Mouse (Mus musculus): ENCODE data around the gene Mip. TPM values are rescaled to one million over a fixed set of nuclear protein-coding genes. Genes with fewer than 3 reads are reported as not detected.

The Mip gene
- polyA plus RNA-seq, 1 experiment: not detected

DNA sequence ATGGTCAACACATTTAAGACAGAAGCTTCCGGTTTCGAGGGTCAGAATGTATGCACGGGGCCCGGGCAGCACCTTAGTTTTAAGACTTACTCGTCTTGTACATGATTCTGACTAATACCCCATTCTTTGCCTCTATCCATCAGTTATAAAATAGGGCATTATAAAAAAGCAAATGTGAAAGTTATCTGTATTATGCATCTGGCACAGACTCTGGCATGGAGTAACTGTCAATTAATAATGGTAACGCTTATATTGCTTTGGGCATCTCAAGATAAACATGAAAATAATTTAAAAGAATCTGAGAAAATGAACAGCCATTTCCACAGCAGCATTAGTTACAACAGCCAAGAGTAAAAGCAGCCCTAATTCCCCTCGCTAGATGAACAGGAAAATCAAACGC lies 2.4 kb downstream of the Mip start:
- H3K4me3 ChIP-seq (replicated peaks): no peak overlapping the region
- H3K36me3 ChIP-seq (replicated peaks; ENCODE audit: low read length): no peaks in the 10 kb centered on the region
- peaks cover 24% of the 10 kb centered on the region for H3K4me1 ChIP-seq
- H3K27me3 ChIP-seq (replicated peaks): peaks cover 16% of the 10 kb centered on the region
- TF ChIP-seq GATA1 (IDR thresholded peaks at IDR 0.05; ENCODE audit: borderline replicate concordance, low read length): no peak
- no peak for TF ChIP-seq FLI1 (IDR thresholded peaks at IDR 0.05; ENCODE audit: low read length)
- H3K9me3 ChIP-seq: no peaks in the 10 kb centered on the region

DNA sequence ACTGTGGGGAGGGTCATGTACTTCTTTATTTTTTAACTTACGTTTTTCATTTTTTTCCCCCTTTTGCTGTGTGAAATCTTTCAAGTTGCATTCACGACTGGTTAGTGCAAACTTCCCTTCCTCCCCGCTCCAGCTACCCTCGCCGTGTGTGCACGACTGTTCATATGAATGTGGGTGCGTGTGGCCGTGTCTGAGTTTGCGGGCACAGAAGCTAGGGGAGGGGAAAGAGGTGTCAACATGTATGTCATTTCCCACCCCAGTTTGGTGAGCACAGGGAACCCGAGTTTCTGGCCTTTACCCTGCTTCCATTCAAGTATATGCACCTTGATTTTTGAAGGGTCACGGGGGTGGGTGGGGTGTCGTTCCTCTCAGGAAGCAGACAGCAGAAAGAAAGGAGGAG lies 4.9 kb downstream of the Mip start:
- H3K36me3 ChIP-seq (replicated peaks; ENCODE audit: low read length): peaks cover 2% of the 10 kb centered on the region
- no peaks in the 10 kb centered on the region for H3K9me3 ChIP-seq
- H3K4me1 ChIP-seq: peaks cover 27% of the 10 kb centered on the region
- H3K27me3 ChIP-seq (replicated peaks): peaks cover 3% of the 10 kb centered on the region
- TF ChIP-seq GATA1 (IDR thresholded peaks at IDR 0.05; ENCODE audit: borderline replicate concordance, low read length) (no peak), FLI1 (IDR thresholded peaks at IDR 0.05; ENCODE audit: low read length) (no peak)
- H3K4me3 ChIP-seq (replicated peaks): peak overlapping the region; percentile 96

DNA sequence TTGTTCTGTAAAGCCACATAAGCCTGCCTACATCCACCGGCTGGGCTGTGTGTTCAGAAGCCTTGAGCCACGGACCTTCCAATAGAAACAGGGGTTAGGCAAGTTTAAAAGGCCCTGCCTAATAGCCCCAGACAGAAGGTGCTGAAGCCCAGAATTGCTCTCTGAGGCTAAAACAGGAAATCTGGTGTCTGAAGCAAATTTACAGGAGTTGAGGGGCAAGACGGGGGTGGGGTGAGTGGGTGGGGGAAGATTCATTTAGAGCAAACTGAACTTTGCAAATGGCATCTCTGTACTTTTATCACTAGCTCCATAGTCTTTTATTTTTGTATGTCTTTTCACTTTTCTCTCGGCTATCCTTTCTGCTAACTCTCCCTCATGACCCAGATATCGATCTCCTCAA lies 5.5 kb downstream of the Mip start:
- Histone ChIP-seq H3K27me3 (replicated peaks) (peaks cover 3% of the 10 kb centered on the region), H3K36me3 (replicated peaks; ENCODE audit: low read length) (peaks cover 2% of the 10 kb centered on the region), H3K4me3 (replicated peaks) (peak overlapping the region; percentile 96), H3K4me1 (peaks cover 26% of the 10 kb centered on the region), H3K9me3 (no peaks in the 10 kb centered on the region)
- TF ChIP-seq FLI1 (IDR thresholded peaks at IDR 0.05; ENCODE audit: low read length) (no peak), GATA1 (IDR thresholded peaks at IDR 0.05; ENCODE audit: borderline replicate concordance, low read length) (no peak)

DNA sequence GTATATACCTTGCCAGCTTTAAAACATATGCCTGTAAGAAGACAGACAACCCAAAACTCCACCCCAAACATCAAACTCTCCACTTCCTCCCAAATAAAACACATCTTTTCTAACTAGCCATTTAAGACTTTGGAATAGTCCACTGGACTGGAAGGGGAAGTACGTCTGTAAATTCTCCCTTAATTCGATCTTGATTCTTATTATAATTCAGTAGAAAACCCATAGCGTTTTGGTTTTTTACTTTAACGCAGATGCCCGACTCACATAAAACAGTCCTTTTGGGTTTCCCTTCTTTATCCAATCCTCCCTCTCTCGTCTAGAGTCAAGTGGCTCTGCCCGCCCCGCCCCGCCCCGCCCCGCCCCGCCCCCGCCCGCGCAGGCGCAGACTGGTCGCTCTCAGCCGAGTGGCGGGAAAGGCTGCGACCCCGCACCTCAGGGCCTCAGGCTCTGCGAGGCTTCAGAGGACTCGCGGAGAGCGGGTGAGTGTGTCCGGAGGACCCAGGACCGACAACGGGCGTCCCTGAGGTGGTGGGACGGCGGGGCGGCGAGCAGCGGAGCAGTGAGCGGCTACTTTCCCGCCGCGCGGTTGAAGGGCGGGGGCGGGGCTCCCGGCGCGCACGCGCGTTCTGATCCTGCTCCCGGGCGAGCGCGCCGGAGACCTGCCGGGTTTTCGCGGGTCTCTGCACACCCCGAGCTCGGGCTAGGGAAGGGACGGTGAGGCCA lies 6.2 kb downstream of the Mip start, which contains the start of gene Timeless:
TSS of gene Timeless (plus strand) at position 369 of the 723 bp plus-strand sequence.
- TF ChIP-seq FLI1 (IDR thresholded peaks at IDR 0.05; ENCODE audit: low read length) (no peak), GATA1 (IDR thresholded peaks at IDR 0.05; ENCODE audit: borderline replicate concordance, low read length) (no peak)
- peak within 1 kb of the TSS; percentile 96 for H3K4me3 ChIP-seq (replicated peaks)
- H3K36me3 ChIP-seq (replicated peaks; ENCODE audit: low read length): peaks cover 2% of the 10 kb centered on the region
- peaks cover 2% of the 10 kb centered on the region for H3K27me3 ChIP-seq (replicated peaks)
- no peaks in the 10 kb centered on the region for H3K9me3 ChIP-seq
- H3K4me1 ChIP-seq: peaks cover 29% of the 10 kb centered on the region

DNA sequence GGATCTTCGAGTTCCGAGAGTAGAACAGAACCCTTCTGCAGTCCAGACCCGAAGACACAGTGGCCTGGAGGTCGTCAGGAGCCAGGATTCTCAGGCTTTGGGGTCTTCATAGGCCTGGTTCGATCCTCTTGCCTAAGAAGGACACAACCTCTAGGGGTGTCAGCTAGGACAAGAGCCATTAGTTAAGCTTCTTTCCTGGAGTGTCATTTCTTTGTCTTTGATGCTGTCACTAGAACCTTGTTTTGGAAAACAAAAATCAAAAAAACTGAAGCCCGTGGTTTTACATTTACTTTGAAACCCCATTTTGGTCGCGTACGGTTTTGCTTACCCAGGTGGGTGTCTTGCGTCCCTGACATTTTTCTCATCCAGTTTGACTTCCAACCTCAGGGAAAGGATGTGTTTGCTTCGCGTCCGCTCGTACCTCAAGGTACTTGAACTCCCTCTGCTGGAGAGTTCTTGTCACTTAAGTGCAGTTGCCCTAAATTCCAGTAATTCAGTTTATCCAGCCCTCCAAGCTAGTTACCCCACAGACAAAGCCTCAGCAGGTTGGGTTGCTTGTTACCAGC lies 6.9 kb downstream of the Mip start:
- no peaks in the 10 kb centered on the region for H3K9me3 ChIP-seq
- H3K4me3 ChIP-seq (replicated peaks): peak overlapping the region; percentile 96
- no peaks in the 10 kb centered on the region for H3K27me3 ChIP-seq (replicated peaks)
- peaks cover 29% of the 10 kb centered on the region for H3K4me1 ChIP-seq
- peaks cover 2% of the 10 kb centered on the region for H3K36me3 ChIP-seq (replicated peaks; ENCODE audit: low read length)
- no peak for TF ChIP-seq FLI1 (IDR thresholded peaks at IDR 0.05; ENCODE audit: low read length)
- TF ChIP-seq GATA1 (IDR thresholded peaks at IDR 0.05; ENCODE audit: borderline replicate concordance, low read length): no peak

DNA sequence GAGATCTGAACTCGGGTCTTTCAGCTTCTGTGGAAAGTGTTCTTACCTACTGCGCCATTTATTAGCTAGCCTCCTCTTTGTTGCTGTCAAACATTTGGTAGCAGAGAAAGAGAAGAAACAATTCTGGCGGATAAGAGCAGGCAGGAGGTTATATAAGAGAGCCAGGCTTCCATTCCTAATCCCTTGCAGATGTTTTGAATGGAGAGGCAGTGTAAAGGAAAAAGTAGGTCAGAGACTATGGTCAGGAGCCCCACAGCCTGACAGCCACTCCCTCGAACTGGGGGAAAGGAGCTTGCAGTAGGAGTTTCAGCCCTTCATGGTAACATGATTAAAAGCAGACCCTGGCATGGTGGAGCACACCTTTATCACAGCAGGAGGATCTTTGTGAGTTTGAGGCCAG lies 10.7 kb downstream of the Mip start:
- H3K4me1 ChIP-seq: peaks cover 48% of the 10 kb centered on the region
- H3K4me3 ChIP-seq (replicated peaks): no peak overlapping the region
- H3K36me3 ChIP-seq (replicated peaks; ENCODE audit: low read length): peaks cover 19% of the 10 kb centered on the region
- TF ChIP-seq FLI1 (IDR thresholded peaks at IDR 0.05; ENCODE audit: low read length): no peak
- no peaks in the 10 kb centered on the region for H3K27me3 ChIP-seq (replicated peaks)
- H3K9me3 ChIP-seq: no peaks in the 10 kb centered on the region

DNA sequence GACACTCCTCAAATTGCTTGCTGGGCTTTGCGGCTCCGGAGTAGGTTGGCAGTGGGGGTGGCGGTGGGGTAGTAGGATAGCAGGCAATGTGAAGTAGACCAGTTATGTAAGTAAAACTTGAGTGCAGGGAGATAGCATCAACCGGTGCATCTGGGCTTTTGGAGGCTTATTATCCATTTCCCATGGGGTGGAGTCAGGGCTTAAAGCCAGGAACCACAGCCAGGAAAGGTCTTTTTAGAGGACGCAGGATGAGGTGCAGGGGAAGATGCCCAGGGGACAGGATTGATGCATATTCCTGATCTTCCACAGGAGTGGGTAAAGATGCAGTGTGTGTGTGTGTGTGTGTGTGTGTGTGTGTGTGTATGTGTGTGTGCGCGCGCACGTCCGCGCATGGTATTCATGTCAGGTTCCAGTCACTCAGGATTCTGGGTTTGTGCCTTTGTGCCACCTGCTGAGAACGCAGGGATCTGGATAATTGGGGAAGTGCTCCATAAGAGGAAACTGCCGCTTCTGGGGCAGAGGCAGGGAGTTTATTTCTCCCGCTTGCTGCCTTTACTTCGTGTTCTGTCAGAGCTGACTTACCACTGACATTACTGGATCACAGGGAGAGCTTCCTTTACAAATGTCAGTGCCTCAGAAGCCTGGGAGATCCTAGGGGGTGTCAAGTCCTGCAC lies 12.3 kb downstream of the Mip start:
- H3K9me3 ChIP-seq: no peaks in the 10 kb centered on the region
- TF ChIP-seq FLI1 (IDR thresholded peaks at IDR 0.05; ENCODE audit: low read length) (no peak), GATA1 (IDR thresholded peaks at IDR 0.05; ENCODE audit: borderline replicate concordance, low read length) (no peak)
- H3K4me1 ChIP-seq: peaks cover 44% of the 10 kb centered on the region
- H3K27me3 ChIP-seq (replicated peaks): no peaks in the 10 kb centered on the region
- no peak overlapping the region for H3K4me3 ChIP-seq (replicated peaks)
- H3K36me3 ChIP-seq (replicated peaks; ENCODE audit: low read length): peaks cover 32% of the 10 kb centered on the region

DNA sequence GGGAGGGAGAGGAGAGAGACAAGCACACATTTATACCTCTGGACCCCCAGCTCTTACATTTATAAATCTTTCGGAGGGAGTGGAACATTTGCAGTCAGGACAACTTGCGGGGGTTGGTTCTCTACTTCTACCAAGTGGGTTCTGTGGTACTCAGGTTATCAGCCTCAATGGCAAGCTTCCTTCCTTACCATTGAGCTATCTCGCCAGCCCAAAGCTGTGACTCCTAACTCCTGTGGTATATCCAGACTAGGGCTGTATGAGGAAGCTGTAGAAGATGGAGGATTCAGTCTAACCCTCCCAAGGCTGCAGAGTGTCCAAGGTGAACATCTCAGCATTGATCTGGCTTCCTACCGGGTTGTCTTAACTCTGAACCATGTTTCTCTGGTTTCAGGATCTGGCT lies 13.5 kb downstream of the Mip start:
- Histone ChIP-seq H3K4me1 (peaks cover 40% of the 10 kb centered on the region), H3K4me3 (replicated peaks) (no peak overlapping the region), H3K27me3 (replicated peaks) (no peaks in the 10 kb centered on the region), H3K9me3 (no peaks in the 10 kb centered on the region), H3K36me3 (replicated peaks; ENCODE audit: low read length) (peaks cover 42% of the 10 kb centered on the region)
- TF ChIP-seq FLI1 (IDR thresholded peaks at IDR 0.05; ENCODE audit: low read length) (no peak), GATA1 (IDR thresholded peaks at IDR 0.05; ENCODE audit: borderline replicate concordance, low read length) (no peak)

DNA sequence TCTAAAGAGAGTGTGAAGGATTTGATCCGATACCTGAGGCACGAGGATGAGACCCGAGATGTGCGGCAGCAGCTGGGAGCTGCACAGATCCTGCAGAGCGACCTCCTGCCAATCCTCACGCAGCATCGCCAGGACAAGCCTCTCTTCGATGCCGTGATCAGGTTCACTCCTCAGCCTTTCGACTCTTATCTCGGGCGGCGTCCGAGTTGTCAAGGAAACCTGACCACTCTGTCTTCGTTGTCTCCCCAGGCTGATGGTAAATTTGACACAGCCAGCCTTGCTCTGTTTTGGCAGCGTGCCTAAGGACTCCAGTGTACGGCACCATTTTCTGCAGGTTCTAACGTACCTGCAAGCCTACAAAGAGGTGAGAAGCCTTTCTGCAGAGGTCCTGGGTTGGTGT lies 14.5 kb downstream of the Mip start:
- Histone ChIP-seq H3K9me3 (no peaks in the 10 kb centered on the region), H3K4me3 (replicated peaks) (no peak overlapping the region), H3K36me3 (replicated peaks; ENCODE audit: low read length) (peaks cover 50% of the 10 kb centered on the region), H3K27me3 (replicated peaks) (no peaks in the 10 kb centered on the region), H3K4me1 (peaks cover 35% of the 10 kb centered on the region)
- TF ChIP-seq GATA1 (IDR thresholded peaks at IDR 0.05; ENCODE audit: borderline replicate concordance, low read length) (no peak), FLI1 (IDR thresholded peaks at IDR 0.05; ENCODE audit: low read length) (no peak)

DNA sequence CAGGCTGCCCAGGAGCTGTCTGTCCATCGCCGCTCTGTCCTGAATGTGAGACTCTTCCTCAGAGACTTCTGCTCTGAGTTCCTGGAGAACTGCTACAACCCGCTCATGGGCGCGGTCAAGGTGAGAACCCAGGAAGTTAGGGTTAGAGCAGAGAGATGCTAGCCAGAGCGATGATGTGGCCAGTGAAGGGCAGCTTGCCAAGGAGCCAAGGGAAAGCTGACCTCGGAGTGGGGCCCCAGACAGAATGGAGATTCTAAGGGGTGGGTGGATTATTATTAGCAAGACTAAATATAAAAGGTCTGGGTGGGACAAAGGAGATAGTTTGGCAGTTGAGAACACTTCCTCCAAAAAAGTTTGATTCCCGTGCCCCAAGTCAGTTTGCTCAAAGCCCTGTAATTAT lies 17.6 kb downstream of the Mip start:
- no peak for TF ChIP-seq GATA1 (IDR thresholded peaks at IDR 0.05; ENCODE audit: borderline replicate concordance, low read length)
- no peak for TF ChIP-seq FLI1 (IDR thresholded peaks at IDR 0.05; ENCODE audit: low read length)
- Histone ChIP-seq H3K27me3 (replicated peaks) (no peaks in the 10 kb centered on the region), H3K4me1 (peaks cover 30% of the 10 kb centered on the region), H3K36me3 (replicated peaks; ENCODE audit: low read length) (peaks cover 78% of the 10 kb centered on the region), H3K4me3 (replicated peaks) (no peak overlapping the region), H3K9me3 (no peaks in the 10 kb centered on the region)

Measured in megakaryocyte, embryonic 14.5 days (primary cell).